Mouse (Mus musculus) myocyte (in vitro differentiated cells): ENCODE data around the gene Atg10. TPM values are rescaled to one million over a fixed set of nuclear protein-coding genes. Genes with fewer than 3 reads are reported as not detected.
"Not testable (repeated sequence)": the region's sequence is repeated elsewhere in the genome, so short reads cannot be mapped to it uniquely, and the experiment has no call there.

ENCODE experiments used
- H3K27me3 ChIP-seq: one replicate; pipeline ENCODE4 v1.6.1; 2011; ENCODE audit not compliant: control insufficient read depth, insufficient read depth, insufficient read length
- H3K36me3 ChIP-seq: one replicate; pipeline ENCODE4 v1.6.1; 2011; ENCODE audit not compliant: control insufficient read depth, insufficient read depth
- H3K4me2 ChIP-seq: one replicate; pipeline ENCODE4 v1.6.1; 2011; ENCODE audit warnings: low read depth, control low read depth
- H3K4me3 ChIP-seq: one replicate; pipeline ENCODE4 v1.5.1; 2011; ENCODE audit warnings: mild to moderate bottlenecking, control low read depth, moderate library complexity
- H3K79me2 ChIP-seq: one replicate; pipeline ENCODE4 v1.6.1; 2011; ENCODE audit not compliant: control insufficient read depth, insufficient read depth
- H3ac ChIP-seq: one replicate; pipeline ENCODE4 v1.6.1; 2011; ENCODE audit not compliant: control insufficient read depth, insufficient read length
- CEBPB ChIP-seq: IDR thresholded peaks from 2 replicates; pipeline ENCODE4 v1.6.1; 2011; ENCODE audit warnings: mild to moderate bottlenecking, moderate library complexity; ENCODE audit not compliant: poor library complexity, insufficient read depth, severe bottlenecking
- E2F4 ChIP-seq: IDR thresholded peaks from one replicate; pipeline ENCODE4 v1.6.1; 2011; ENCODE audit warnings: mild to moderate bottlenecking, control low read depth, moderate library complexity; ENCODE audit not compliant: insufficient read depth
- MAX ChIP-seq: IDR thresholded peaks from one replicate; pipeline ENCODE4 v1.6.1; 2011; ENCODE audit warnings: low read depth, mild to moderate bottlenecking, control low read depth
- MYOD1 ChIP-seq, 3 experiments: IDR thresholded peaks; one replicate each; pipeline ENCODE4 v1.6.1; 2011; ENCODE audit warnings: control low read depth in 2 of 3, low read depth in 2 of 3, mild to moderate bottlenecking in 2 of 3, moderate library complexity in 1 of 3; ENCODE audit not compliant: insufficient read length in 2 of 3, control insufficient read depth in 1 of 3
- MYOG ChIP-seq, 3 experiments: IDR thresholded peaks; one replicate each; pipeline ENCODE4 v1.6.1; 2011; ENCODE audit warnings: control low read depth in 2 of 3, low read depth in 2 of 3, mild to moderate bottlenecking in 2 of 3; ENCODE audit not compliant: insufficient read length in 2 of 3, control insufficient read depth in 1 of 3, insufficient read depth in 1 of 3
- POLR2A ChIP-seq: IDR thresholded peaks from one replicate; pipeline ENCODE4 v1.6.1; 2011; ENCODE audit warnings: low read depth, mild to moderate bottlenecking, control low read depth, moderate library complexity; ENCODE audit not compliant: insufficient read length
- POLR2AphosphoS2 ChIP-seq: IDR thresholded peaks from one replicate; pipeline ENCODE4 v1.6.1; 2011; ENCODE audit warnings: low read depth, control low read depth; ENCODE audit not compliant: insufficient read length
- REST ChIP-seq: IDR thresholded peaks from one replicate; pipeline ENCODE4 v1.6.1; 2011; ENCODE audit warnings: mild to moderate bottlenecking, control low read depth, moderate library complexity; ENCODE audit not compliant: insufficient read depth, insufficient read length
- SRF ChIP-seq: IDR thresholded peaks from one replicate; pipeline ENCODE4 v1.6.1; 2011; ENCODE audit warnings: low read depth; ENCODE audit not compliant: control insufficient read depth, insufficient read length
- TCF12 ChIP-seq: IDR thresholded peaks from one replicate; pipeline ENCODE4 v1.6.1; 2011; ENCODE audit warnings: mild to moderate bottlenecking, control low read depth; ENCODE audit not compliant: poor library complexity, insufficient read depth, severe bottlenecking
- TCF3 ChIP-seq: IDR thresholded peaks from one replicate; pipeline ENCODE4 v1.6.1; 2011; ENCODE audit warnings: low read depth, control low read depth; ENCODE audit not compliant: insufficient read length
- USF1 ChIP-seq: IDR thresholded peaks from one replicate; pipeline ENCODE4 v1.6.1; 2011; ENCODE audit warnings: low read depth, mild to moderate bottlenecking, control low read depth, moderate library complexity
- polyA plus RNA-seq: library from polyadenylated mRNA; unstranded; fragments of >200 nt; fragmentation: generic; extraction: Trizol; gene quantifications from one replicate; pipeline ENCODE4 v1.2.1, GENCODE M21; 2012; ENCODE audit warnings: missing spikeins

Atg10 gene
- polyA plus RNA-seq, 1 experiment = 5.9 TPM

- TF ChIP-seq POLR2A = no peak
- no peak for TF ChIP-seq TCF12
- TF ChIP-seq MYOD1 (IDR thresholded peaks at IDR 0.05; ENCODE audit: control insufficient read depth in 1 of 3, insufficient read length in 2 of 3, low read depth in 2 of 3) = no peak
- Histone ChIP-seq H3K36me3 (no peaks in the 10 kb centered on the region), H3K79me2 (no peaks in the 10 kb centered on the region), H3K4me2 (no peak overlapping the region), H3ac (no peak overlapping the region), H3K4me3 (no peak overlapping the region), H3K27me3 (no peaks in the 10 kb centered on the region)
Measured at GRCm38 (mm10) chr13:90933256-90933655, 290.5 kb downstream of the Atg10 start.

GRCm38 (mm10) chr13:90929847-90930246 is 293.9 kb downstream of the Atg10 start:
- Histone ChIP-seq H3K79me2 (no peaks in the 10 kb centered on the region), H3ac (no peak overlapping the region), H3K27me3 (no peaks in the 10 kb centered on the region), H3K4me3 (no peak overlapping the region), H3K4me2 (no peak overlapping the region), H3K36me3 (peaks cover 11% of the 10 kb centered on the region)
- no peak for TF ChIP-seq TCF3
- no peak for TF ChIP-seq REST
- no peak for TF ChIP-seq CEBPB
- TF ChIP-seq SRF = no peak
- no peak for TF ChIP-seq POLR2A
- TF ChIP-seq E2F4 = no peak
- TF ChIP-seq MYOD1 (IDR thresholded peaks at IDR 0.05; ENCODE audit: control insufficient read depth in 1 of 3, insufficient read length in 2 of 3, low read depth in 2 of 3) = no peak
- no peak for TF ChIP-seq TCF12
- no peak for TF ChIP-seq USF1
- TF ChIP-seq MAX = no peak
- TF ChIP-seq POLR2AphosphoS2 = no peak
- no peak for TF ChIP-seq MYOG (IDR thresholded peaks at IDR 0.05; ENCODE audit: control insufficient read depth in 1 of 3, insufficient read depth in 1 of 3, insufficient read length in 2 of 3, low read depth in 2 of 3)

GRCm38 (mm10) chr13:90928266-90928665 is 295.5 kb downstream of the Atg10 start:
- H3K79me2 ChIP-seq, H3K4me2 ChIP-seq, H3K4me3 ChIP-seq, H3ac ChIP-seq, H3K27me3 ChIP-seq: not testable (repeated sequence)
- peaks cover 13% of the 10 kb centered on the region for H3K36me3 ChIP-seq

GRCm38 (mm10) chr13:90926938-90927633 is 296.7 kb downstream of the Atg10 start:
- TF ChIP-seq POLR2AphosphoS2 (peak; percentile 6), SRF (no peak), REST (no peak), MYOG (IDR thresholded peaks at IDR 0.05; ENCODE audit: control insufficient read depth in 1 of 3, insufficient read depth in 1 of 3, insufficient read length in 2 of 3, low read depth in 2 of 3) (no peak)
- no peak overlapping the region for H3K4me3 ChIP-seq
- peaks cover 13% of the 10 kb centered on the region for H3K36me3 ChIP-seq
- H3K4me2 ChIP-seq = no peak overlapping the region
- peaks cover 12% of the 10 kb centered on the region for H3K79me2 ChIP-seq
- no peaks in the 10 kb centered on the region for H3K27me3 ChIP-seq
- H3ac ChIP-seq = no peak overlapping the region

- TF ChIP-seq REST = no peak
- TF ChIP-seq MAX = no peak
- TF ChIP-seq MYOG (IDR thresholded peaks at IDR 0.05; ENCODE audit: control insufficient read depth in 1 of 3, insufficient read depth in 1 of 3, insufficient read length in 2 of 3, low read depth in 2 of 3) = no peak
- TF ChIP-seq POLR2A = no peak
- TF ChIP-seq POLR2AphosphoS2 = no peak
- TF ChIP-seq TCF3 = no peak
- TF ChIP-seq MYOD1 (IDR thresholded peaks at IDR 0.05; ENCODE audit: control insufficient read depth in 1 of 3, insufficient read length in 2 of 3, low read depth in 2 of 3) = no peak
- no peak for TF ChIP-seq E2F4
- TF ChIP-seq SRF = no peak
- no peak for TF ChIP-seq TCF12
- TF ChIP-seq USF1 = no peak
- no peak for TF ChIP-seq CEBPB
- peaks cover 13% of the 10 kb centered on the region for H3K36me3 ChIP-seq
- H3K79me2 ChIP-seq = peaks cover 12% of the 10 kb centered on the region
- H3K4me2 ChIP-seq = no peak overlapping the region
- H3ac ChIP-seq = no peak overlapping the region
- H3K27me3 ChIP-seq = no peaks in the 10 kb centered on the region
- no peak overlapping the region for H3K4me3 ChIP-seq
Measured at GRCm38 (mm10) chr13:90926125-90926765, 297.5 kb downstream of the Atg10 start.
